Mouse (Mus musculus): ENCODE measurements around the gene Recql.

DNA sequence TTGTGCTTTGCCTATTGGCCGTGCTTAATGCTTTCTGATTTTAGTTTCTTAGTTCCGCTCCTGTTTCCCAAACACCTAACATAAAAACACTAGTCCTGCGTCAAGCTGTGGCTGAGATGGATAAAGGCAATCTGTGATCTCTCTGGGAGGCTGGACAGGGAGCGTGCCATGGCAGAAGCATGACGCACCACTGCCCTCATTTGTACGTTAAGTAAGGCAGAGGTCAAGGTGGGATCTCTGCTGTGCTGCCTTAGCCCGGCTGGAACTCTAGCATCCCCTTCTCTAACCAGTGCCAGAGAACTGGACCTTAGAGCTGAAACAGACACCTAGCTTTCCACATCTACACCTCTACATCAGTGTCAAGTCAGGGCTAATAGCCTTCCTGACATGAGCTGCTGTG, 5.3 kb downstream of the Recql start:
- TF ChIP-seq CTCF (IDR thresholded peaks at IDR 0.05; ENCODE audit: borderline replicate concordance, insufficient read depth, low read depth, low read length), result no peak
- TF ChIP-seq POLR2A (IDR thresholded peaks at IDR 0.05; ENCODE audit: borderline replicate concordance, insufficient read depth, low read length), result no peak

Data from cerebellum, adult 2 months (tissue).